Mouse (Mus musculus) testis, postnatal 14 days (tissue): ENCODE results near the gene Kiz.

Source experiments
- DNase-seq: peaks from one replicate; pipeline ENCODE4 v3.0.0; 2021; ENCODE audit warnings: low spot score

Kiz gene

DNA sequence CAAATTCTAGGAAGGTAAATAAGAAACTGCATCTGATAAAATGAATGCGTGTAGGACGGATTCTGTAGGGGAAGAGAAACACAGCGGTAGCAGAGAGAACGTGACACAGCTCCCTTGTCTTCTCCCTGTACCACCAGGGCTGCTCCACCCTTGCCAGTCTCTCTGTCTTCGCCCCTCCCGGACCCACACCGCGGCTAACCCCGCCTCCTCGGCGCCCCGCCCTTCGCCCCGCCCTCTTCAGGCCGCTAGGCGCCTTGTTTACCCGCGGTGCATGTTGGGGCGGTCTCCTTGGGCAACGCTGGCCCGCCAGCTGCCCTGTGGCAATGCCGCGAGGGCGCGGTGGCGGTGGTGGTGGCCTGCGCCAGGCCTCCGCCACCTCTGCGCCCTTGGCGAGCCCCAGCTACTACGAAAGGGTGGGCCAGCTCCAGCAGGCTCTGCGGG is at the start of gene Kiz:
Gene Kiz, plus strand, starts transcription at position 266 of the 441 bp plus-strand sequence.
- DNase-seq: peak; percentile 93

DNA sequence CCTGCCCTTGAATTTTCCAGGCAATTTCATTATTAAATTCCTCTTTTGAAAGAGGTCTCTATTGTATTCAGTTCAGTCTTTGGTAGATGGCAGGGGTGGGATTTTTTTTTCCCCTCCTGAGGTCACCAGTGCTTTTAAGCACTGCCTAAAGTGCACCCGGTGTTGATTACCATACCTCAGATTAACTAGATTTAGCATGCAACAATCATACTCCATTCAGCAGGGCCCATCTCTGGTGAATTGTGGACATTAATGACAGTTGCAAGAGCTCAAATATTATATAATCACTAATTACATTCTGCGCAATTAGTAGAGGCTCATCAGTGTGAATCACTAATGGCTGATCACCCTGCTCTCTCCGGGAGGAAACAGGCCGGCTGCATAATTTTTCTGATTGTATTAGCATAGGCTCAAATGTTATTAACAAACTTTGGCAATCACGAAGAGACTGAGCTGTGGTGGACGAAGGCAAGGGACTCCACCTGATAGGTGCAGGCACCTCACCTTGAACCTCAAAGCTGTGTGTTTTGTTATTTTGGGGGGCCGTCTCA is 45.9 kb upstream of the Kiz start:
- DNase-seq: no peak

DNA sequence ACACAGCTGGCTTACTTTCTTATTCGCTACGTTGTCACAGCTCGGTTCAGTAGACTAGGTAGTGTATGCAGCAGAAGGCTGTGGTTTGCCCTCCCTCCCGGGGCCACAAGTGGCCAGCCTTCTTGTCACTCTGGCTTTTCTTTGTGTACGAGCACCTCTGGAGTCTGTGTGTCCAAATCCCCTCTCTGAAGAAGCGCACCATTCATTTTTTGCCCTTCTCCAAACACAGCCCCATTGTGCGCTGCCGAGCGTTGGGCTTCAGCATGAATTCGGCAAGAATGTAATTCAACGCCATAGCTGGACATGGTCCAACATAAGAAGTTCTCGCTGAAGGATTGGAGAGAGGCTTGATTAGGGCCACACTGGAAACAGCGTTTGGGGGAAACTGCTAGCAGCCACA is 45.0 kb upstream of the Kiz start:
- DNase-seq: peak; percentile 38

DNA sequence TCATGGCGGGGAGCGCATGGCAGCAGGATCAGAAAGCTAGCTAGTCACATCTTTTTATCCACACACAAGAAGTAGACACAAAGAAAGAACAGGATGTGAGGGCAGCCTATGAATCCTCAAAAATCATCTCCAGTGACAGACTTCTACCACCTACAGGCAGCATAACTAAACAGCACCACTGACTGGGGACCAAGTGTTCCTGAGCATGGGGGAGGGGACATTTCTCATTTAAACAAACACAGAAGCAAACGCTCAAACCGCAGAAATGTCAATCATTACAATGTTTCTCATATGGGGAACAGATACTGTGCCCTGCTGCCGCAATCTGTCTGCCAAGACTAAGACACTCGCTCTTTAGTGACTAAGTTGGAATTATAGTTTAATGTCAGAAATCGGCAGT is 40.7 kb upstream of the Kiz start:
- no peak for DNase-seq

DNA sequence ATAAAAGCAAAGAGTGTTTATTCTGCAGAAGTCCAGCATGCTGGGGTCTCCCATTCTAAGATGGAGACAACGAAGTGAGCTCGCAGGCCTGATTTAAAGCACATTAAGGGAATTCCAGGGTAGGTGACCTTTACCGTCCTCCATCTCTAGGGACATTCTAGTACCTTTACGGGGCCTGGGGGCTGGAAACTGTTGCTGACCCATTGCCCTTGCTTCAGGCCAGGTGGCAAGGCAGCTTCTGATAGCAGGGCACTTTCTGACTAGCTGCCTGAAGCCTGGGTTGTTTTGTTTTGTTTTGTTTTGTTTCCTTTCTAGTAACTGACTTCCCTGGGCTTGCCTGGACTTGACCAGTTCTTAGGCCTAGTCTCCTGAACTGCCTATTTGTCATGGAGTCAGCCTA is 36.6 kb upstream of the Kiz start:
- DNase-seq: no peak

DNA sequence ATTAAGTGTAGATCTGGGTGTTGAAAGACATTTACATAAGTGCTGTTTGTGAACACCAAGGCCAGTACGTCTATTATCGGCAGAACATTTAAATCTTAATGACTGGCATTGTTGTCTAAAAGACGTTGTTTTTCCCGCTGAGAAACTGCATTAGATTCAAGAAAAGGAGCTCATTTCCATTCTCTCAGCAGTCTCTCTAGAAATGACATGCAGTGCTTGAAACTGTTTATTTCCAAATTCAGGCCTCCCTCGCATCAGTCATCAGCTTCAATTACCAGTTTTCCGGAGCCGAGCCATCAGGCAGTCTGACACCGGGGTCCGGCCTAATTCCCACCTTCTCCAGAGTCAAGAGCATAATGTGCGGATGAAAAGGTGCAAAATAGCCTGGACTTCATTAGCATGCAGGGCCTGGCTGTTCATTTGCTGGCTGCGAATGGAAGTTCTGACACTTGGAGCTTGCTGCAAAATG is 32.1 kb upstream of the Kiz start:
- DNase-seq: no peak

DNA sequence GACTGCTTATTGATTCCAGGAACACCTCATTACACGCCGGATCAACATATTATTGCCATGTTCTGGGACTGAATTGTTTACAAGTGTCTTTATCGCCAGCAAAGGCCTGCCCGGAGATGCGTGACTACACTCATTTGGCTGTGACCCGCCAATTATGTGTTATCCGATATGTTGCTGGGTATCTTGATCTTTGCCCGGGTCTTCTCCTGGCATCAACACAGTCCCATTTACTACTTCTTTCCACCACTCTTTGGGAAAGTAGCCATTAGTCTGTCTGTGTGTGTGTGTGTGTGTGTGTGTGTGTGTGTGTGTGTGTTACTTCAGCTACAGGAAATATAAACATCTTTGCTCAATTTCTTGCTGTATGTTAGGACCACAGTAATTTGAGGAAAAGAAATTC is 31.6 kb upstream of the Kiz start:
- no peak for DNase-seq

DNA sequence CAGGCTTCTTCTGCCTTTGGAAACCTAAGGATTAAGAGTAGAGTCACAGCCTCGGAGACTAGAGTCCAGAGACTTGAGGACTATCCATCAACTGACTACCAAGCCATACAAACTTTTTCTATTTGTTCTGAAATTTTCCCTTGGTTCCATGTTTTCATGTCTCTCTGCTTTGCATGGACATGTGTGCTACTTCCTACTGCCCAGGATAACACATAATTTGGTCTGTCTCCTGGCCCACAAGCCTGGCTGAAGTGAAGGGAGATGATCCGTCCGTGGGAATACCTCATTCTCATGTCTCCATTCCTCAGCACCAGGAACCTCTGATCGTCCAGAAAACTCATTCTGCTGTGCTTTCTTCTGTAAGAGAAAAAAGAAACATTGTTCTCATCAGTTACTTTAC is 27.7 kb upstream of the Kiz start:
- no peak for DNase-seq

DNA sequence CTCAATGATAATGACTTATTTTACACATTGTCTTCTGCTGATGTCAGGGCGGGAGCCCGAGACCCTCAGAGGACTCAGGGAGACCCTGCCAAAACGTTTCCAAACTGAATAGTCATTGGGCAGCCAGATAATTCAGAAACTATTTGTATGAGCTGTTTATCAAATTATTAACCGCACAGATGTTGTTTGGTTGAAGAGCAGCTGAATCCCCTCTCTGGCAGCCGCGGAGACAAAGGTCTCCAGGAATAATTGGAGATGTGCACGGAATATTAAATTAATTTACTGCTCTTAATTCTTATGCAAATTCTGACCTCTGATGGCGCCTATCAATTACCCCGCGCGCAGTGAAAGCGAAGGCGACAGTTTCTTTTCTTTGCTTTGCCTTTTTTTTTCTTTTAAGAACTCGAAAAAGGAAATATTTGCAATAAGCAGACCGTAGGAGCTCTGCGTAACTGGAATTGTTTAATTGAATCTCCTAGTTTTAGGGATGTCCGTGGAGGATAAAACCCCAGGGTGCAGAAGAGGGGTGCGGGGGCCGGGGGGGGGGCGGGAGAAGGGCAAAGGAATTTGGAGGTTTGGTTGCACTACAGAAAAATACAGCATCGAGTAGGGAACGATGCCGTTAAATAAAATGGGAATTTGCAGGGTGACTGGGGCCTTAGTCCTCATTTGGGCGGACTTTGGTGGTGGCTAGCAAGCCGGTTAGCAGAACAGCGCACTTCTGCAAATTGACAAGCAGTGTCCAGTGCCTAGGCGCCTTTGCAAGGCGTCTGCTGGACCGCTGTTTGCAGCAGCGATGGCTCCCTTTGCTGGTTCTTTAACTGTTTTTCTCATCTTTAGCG is 22.2 kb upstream of the Kiz start:
- DNase-seq: no peak

DNA sequence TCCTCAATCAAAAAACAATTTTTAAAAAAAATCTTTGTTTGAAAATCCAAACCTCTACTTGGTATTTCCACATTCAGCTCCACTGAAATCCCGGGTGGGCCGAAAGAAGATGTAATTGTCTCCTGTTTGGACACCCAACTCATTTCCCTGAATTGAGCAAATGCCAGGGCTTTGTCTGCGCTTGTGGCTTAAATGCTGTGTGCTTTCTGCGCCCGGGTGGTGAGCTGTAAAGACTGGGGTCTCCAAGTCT is 21.7 kb upstream of the Kiz start:
- DNase-seq: no peak

DNA sequence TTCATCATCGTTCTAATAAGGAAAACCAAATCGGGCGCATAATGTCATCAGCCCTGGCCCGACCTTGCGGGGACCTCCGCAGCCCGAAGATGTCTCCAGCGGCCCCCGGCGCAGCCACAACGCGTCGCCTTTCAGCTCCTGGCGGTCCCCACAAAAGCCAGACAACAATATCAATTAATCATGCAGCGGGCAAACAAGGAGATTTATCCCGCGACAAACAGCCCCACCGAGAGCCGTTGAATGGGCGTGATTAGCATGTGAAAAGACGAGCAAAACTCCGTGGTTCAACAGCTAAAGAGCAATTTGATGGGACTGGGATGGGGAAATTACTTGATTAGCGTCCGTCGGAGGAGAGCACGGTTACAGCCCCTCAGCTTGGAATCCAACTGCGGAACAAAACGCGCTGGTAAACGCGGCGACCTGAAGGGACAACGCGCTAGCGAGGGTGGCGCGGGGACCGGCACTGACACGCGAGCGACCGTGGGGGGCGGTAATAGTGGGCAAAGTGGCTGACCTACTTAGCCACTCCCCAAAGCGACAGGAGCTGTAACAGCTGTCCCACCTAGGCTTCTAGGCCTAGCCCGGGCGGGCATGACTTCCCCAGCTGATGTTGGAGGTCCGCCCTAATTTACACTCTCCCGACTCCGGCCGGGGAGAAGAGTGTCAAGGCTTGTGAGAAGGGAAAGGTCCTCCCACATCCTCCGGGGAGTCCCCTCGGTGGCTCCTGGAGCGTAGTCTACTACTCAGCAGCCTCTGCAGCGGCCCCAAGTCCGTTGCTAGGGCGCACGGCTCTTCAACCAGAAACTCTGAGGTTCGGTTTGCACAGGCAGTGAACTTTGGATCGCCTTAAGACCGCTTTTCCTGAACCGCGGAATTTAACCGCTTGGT is 21.1 kb upstream of the Kiz start:
- DNase-seq: no peak

DNA sequence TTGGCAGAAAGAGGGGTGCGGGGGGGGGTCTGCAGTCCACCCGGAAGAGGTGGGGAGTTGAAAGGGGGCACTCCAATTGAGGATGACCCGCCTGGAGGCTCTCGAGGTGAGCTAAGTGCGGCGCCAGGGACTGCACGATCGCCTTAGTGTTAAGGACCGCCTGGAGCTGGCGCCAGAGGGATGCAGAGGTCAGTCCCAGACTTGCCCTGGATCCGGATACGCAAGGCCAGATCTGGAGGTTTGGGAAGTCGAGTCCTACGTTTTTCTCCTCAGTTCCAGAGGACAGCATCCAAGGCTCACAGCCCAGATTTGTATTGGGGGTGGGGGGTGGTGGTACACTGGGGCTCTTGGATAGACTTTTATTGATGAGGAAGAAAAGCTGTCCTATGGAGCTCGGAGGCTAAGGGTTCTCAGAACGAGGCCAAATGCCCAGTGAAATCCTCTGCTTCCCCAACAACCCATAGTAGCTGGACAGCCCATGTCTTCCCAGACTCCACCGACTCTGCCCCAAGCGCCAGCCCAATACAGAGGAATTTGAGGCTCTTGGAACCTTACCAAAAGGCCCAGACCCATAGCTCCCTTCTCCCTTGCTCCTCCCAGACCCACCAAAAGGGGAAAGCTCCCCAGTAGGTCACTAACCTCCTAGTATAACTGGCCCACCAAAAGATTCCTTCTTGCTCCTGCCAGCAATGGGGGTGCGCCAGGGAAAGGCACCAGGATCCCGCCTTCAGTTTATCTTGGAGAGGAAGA is 20.2 kb upstream of the Kiz start:
- no peak for DNase-seq

DNA sequence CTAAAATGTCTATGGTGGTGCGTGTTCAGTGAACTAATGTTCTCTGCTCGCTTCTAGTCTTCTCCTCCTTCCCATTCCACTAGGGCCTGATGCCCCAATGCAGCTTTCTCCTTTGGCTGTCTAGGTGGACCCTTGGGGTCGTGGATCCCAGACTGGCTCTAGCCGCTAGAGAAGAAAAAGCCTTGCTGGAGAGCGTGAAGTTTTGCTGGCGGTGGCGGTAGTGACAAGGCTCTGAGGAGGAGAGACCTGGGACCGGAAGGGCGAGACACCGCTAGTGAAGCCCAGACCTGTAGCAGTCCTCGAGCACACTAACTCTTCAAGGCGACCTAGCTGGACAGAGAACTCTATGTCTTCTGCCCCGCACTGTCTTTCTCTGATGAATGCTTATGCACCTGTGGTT is 19.4 kb upstream of the Kiz start:
- DNase-seq: no peak

DNA sequence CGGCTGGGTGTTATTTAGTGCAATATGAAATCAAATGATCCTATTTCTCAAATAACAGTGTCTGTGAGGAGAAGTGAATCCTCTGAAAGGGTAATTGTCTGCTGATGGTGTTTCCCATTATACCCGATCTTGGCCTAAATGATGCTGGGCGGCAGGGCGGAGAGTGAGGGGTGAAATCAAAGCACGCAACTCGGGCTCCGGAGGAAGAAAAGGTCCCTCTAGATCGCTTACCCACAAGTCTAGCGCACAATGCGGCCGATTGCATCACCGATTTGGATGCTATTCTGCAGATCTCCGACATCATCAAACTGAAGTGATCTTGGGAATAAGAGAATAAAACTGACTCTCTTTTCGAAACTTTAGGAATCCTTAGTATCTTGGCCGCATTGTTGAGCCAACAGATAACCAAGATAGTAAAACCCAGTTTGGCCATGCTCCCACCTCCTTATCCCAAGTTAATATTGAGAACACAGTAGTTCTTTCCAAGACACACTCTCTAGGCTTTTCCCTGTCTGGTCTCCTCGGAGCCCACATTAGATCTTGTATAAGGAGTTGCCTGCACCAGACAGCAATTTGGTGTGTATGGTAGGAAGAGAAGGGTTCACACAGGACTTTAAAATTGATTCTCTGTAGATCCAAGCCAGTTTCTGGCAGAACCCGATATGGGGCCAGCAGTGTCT is 18.7 kb upstream of the Kiz start:
- DNase-seq: no peak

DNA sequence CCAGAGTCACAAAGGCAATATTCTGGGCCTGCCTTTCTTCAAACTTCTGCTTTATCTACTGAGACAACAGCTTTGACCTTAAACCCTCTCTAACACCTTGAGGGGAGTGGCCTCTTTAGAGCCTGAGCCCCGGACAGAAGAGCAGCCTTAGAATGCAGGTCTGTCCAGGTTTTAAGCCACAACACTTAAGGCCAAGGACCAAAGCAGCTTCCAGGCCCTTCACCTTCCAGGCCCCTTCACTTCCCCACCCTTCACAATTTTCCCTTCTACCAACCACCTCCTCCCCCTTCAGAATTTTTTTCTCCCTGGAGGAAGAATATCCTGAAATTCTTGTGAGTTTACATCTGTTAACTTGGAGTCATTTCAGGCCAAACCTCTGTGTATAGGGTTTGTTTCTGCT is 18.0 kb upstream of the Kiz start:
- DNase-seq: no peak

DNA sequence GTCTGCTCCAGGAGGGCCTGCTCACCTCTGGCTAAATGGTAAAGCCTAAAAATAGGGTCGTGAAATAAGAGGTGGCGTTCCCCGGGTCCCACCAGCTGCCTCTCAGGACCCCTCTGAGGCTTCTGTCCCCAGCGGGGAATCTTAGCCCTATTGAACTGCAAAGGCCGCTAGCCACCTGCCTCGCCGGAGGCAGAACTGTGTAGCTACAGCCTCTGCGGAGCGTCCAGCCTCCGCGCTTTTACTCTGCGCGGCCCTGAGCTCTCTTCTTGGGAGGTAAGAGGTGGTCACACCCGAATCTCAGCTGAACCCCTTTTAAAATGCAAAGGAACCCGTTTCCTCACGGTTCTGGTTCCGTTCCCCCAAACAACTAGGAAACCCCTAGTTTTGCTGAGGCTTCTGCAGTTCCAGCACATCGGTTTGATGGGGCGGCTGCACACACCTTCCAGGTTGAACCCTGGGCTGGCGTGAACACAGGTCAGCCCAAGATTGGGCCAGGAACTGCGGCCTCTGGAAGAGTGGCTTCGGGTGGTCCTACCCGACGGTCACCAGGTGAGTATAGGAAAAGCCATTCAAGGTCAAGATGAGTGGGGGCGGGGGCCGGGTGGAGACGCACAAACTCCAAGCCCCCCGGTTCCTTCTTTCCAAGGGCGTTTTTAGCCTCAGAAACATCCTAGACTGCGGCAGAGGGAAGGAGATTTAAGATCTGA is 16.9 kb upstream of the Kiz start:
- DNase-seq: no peak

DNA sequence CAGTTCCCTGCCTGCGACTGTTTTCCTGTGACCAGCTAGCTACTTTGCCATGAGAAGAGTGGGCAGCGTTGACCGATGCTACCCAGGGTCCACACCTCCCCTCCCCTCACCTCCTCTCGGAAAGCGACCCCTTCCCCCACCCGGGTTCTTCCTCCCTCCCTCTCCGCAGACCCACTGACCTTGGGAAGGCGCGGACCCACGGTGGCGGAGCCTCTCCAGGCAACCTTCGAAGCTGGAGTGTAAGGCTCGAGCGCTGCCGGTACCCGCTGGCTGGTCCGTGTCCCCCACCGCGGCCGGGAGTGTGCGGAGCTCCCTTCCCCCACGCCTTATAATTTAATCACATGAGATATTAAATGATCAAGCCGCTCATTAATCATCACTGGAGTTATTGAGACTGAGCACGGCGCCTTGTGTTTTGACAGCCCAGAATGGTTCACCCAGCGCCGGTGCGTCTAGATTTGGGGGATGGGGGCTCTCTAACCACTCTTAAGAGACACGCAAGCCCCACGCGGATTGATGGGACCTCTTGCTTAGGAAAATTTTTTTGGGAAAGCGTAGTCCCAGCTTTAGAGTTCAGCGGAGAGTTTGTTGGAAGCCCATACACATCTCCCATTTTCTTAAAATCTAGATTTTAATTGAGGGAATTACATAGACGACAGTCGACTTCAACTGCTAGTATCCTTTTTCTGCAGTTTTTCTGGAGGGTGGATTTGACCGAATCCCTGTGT is 16.2 kb upstream of the Kiz start:
- no peak for DNase-seq

DNA sequence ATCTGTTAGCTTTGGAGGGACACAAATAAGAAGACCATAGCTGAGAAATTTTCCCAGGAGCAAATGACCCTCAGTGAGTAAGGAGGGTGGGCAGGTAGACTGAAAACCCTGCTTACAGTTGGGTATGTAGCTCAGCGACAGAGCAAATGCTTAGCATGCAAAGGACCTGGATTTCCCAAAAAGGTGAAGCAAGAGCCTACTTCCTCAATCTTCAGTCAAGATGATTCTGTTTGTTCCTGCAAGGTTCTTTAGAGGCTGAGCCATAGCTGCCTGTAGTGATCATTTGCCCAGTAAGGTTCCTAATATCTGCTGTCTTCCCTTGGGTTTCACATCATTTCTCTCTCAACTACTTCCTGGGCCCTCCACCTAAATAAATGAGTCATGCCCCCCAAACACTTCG is 7.8 kb upstream of the Kiz start:
- DNase-seq: no peak

DNA sequence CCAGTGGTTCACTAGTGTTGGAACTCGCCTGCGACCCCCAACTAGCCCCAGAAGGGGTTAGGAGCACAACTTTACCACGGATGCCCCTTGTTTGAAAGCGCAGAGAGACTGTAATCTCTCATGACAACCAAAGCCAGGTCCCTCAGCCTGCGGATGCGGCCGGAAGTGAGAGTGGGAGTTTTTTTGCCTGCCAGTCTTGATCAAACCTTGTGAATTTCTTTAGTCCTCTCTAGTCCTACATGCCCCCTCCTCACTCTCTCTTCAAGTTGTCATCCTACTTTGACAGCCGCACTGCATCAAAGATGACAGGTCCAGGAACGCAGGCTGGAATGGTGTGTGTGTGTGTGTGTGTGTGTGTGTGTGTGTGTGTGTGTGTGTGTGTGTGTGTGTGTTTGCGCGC is 456 bp downstream of the Kiz start:
- no peak for DNase-seq

DNA sequence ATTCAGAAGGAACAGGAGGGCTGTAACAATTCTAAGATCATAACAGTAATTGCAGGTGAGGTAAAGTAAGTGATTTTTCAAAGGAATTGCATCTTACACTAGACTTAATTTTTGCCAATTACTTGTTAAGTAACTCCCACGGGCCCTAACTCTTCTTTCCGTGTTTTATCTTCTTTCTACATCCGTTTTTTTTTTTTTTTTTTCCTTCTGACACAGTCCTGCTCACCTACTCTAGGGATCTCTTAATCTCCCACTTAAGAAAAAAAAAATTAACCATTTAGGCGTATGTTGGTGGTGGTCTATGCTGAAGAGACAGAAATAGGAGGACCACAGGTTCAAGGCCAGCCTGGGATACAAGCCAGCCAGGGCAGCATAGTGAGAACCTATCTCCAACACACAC is 1.2 kb downstream of the Kiz start:
- no peak for DNase-seq

DNA sequence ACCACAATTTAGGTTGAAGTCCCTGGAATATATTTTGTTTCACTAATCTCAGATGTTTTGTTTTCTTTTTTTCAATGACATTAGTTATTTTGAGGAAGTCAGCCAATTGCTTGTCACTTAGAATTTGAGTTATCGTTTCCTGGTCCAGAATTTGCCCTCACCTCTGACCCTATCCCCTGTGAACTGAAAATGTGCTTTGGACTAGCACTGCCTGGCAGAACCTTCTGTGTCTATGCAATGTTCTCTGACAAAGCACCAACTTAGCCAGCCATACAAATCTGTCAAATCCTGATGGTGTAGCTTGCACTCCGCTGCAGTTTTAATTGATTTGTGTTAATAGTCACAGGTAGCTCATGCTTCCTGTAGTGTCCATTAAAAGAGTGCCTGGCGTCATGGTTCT is 10.1 kb downstream of the Kiz start:
- no peak for DNase-seq
